Mouse (Mus musculus) layer of hippocampus, postnatal 36 days (tissue): ENCODE results near the gene Mif. TPM values are rescaled to one million over a fixed set of nuclear protein-coding genes. Genes with fewer than 3 reads are reported as not detected.
"Not testable (repeated sequence)": the region's sequence is repeated elsewhere in the genome, so short reads cannot be mapped to it uniquely, and the experiment has no call there.

Source experiments
- DNase-seq, 2 experiments: peaks; one replicate each; pipeline ENCODE4 v3.0.0; 2022
- total RNA-seq, 2 experiments: library from RNA; stranded (reverse); gene quantifications; 2 replicates each; pipeline ENCODE4 v1.2.3; 2021

Mif gene
- total RNA-seq: 100 to 1,000 TPM; 432 to 467 TPM

DNA sequence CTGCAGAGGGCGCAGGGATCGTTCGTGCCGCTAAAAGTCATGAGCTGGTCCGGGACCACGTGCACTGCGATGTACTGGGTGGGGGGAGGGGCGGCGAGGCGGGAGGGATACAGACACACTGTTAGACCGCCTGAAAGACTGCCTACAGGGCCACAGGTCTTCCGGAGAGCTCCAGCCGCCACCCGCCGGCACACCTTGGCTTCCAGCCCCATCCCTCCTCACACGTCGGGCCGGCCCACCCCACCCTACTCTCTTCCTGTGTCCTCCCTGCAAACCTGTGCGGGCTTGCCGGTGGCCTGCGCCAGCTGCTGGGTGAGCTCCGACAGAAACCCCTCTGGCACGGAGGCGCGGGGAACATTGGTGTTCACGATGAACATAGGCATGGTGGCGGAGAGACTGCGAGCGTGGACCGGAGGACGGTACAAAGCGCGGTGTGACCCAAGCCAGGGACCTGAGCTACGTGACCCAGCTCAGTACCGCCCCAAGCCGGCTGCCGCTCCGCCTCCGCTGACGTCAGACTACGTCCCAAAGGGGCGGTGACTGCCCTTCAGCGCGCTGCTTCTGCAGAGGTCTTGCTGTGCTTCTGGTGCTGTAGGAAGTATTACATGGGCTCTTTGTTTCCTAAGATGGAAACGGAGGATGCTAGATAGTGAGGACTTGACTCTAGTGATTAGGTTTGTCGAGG is at the start of gene Mif:
Gene Mif, minus strand, starts transcription at position 455 of the 685 bp plus-strand sequence.
- DNase-seq: peak; percentile 83 to 85

DNA sequence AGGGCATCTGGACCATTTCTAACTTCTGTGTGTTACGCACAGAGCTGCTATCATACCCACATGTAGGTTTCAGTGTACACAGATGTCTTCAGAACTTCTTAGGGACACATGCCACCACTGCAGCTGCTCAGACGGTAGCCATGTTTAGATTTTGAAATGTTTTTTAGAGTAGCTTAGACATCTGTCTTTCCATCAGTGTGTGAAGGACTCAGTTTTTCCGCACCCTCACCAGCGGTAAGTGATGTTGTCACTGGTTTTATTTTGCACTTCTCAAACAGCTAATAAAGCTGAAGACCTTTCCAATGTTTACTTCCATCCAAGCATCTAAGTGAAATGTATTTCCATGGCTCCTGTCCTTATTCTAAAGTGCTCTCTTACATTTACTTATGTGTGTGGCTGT is 46.8 kb upstream of the Mif start:
- no peak for DNase-seq

DNA sequence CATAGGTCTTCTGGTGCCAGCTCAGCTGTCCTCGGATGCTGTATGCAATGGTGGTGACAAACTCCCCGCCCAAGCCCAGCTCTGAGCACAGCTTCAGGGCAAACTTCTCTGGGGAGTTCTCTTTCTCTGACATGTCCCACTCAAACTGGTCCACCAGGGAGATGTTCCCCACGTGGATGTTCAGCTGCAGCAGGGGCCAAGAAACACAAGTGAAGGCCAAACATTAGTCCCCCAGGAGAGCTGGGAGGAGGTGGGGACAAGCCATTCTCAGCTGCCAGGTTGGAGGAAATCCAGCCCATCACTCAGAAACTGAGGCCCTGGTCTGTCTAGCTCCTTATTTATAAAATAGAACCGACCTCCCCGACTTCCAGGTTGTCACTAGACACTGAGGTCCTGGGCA is 44.4 kb upstream of the Mif start:
- no peak for DNase-seq

DNA sequence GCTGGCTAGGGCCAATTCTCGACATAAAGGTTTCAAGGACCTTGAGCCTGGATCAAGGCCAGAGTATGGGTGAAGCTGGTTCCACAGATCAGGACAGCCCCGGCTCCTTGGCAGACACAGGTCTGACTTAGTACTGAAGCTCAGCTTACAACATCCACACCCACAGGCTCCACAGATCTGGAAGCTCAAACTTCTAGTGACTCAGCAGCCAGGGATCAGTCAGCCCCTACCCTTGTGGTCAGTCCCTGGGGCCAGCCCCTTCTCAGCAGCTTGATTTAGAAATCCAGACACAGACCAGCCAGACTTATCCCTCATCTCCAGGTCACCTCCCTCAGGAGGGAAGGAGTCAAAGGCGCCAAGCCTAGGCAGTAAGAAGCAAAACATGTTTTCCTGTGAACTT is 38.8 kb upstream of the Mif start:
- no peak for DNase-seq

DNA sequence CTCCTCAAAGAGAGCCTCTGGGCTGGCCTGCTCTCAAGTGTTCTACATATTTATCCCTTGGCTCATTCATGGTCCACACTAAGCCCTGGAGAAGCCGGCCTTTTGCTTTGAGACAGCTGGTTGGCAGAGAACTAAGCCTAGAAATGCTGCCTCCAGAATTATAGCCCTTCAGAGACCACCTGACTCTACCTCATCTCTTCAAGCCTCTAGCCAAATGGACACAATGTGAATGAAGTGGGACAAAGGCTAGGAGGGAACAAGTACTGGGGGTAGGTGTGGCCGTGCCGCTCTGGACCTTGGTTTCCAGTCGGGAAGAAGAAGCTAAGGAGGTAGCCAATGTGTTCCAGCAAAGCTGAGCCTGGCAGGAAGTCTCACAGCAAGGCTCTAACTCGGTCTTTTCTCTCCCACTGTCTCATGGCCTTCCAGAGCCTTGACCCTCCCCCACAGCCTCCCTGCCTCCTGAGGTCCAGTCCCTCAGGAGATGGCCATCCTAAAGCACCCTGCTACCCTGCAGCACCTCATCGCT is 38.1 kb upstream of the Mif start:
- no peak for DNase-seq

DNA sequence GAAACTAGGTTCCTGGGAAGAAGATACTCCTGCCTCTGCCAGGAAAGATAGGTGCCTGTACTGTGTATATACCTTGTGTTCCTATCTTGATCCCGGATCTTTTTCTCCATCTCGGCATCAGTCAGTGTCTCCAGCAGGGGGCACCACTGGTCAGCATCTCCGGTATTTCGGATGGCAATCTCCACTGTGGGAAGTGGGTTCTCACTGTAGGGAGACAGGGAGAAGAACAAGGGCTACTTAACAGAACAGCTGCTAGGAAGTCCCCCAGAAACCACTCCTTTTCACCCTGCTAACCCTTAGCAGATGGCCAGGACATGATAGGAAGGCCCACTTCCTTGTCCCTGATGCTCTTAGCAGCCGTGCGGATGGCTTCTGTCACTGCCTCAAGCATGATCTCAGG is 37.3 kb upstream of the Mif start:
- peak; percentile 54 to 60 for DNase-seq

DNA sequence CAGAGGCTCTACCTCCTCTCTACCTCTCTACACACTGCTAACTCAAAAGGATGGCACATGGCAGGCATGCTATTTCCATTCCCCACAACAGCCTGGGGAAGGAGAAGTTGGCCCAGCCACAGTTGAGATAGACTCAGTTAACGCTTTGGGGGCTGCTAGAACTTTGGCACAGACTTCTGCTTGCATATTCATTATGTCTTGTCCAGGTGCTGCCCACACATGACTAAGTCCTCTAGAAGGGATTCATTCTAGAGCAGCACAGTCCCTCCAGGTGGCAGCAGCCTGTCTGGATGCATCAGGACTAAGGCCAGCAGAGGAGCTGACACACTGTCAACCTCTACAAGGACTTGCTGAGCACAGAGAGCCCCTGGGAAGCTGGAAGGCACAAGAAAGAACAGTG is 36.2 kb upstream of the Mif start:
- DNase-seq: peak in 1 of 2 experiments; percentile 30

DNA sequence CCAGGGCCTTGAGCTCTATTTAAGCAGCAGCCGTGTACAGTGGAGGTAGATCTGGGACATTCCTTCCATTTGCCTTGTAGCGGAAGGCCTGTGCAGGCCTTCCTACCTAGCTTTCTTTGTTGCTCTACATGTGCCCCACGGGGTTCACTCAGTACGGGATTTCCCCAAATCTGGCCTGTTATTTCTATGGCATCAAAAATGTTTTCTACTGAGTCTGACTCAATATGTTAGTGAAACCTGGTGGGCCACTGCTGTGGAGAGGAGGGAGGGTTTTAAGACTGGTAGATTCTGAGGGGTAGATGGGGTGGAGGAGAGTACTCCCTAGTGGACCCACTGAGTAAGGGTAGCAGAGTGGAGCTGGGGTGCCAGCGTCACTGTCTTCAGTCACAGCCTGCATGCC is 35.7 kb upstream of the Mif start:
- no peak for DNase-seq

DNA sequence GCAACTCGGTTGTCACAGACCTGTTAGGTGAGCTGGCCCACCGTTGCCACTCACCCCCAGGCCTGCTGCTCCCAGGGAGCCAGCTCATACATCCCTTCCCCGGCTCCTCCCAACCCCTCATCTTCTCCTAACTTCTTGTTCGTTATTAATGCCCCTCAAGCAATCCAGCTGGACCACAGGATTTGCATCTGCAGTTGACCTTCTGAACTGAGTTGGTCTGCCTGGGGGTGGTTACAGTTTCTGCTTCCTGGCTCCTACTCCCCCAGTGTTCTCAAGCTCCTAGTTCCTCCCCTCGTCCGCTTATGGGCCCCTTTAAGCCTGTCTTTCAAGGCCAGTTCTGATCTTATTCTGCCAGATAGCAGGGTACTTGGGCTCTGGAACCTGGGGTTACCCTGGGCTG is 34.6 kb upstream of the Mif start:
- no peak for DNase-seq

DNA sequence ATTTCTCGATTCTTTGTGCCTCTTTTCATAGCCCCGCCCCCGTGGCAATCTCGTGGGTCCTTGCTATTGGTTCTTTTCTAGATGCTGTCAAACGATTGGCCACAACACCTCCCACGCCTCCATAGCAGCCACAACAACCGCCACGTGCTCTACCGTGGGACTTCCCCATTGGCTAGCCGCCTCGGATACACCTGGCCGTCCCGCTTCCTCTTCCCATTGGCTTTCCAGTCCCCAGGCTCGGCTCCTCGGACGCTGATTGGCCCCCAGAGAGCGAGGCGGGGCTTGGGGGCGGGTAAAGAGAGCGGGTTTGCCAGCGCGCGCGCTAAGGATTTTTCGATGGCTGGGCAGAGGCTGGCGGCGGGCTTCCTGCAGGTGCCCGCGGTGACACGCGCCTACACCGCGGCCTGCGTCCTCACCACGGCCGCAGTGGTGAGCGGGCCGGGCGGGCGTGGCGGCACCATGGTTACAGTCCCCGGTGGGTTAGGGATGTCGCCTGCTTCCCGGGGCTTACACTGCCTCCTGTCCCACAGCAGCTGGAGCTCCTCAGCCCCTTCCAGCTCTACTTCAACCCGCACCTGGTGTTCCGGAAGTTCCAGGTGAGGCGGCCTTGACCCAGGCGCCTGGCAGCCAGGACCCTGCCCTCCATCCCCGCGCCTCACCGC is 33.2 kb upstream of the Mif start, which contains the start of gene Derl3:
Gene Derl3, plus strand, starts transcription at position 325 of the 662 bp plus-strand sequence.
- DNase-seq: peak; percentile 95 to 97

DNA sequence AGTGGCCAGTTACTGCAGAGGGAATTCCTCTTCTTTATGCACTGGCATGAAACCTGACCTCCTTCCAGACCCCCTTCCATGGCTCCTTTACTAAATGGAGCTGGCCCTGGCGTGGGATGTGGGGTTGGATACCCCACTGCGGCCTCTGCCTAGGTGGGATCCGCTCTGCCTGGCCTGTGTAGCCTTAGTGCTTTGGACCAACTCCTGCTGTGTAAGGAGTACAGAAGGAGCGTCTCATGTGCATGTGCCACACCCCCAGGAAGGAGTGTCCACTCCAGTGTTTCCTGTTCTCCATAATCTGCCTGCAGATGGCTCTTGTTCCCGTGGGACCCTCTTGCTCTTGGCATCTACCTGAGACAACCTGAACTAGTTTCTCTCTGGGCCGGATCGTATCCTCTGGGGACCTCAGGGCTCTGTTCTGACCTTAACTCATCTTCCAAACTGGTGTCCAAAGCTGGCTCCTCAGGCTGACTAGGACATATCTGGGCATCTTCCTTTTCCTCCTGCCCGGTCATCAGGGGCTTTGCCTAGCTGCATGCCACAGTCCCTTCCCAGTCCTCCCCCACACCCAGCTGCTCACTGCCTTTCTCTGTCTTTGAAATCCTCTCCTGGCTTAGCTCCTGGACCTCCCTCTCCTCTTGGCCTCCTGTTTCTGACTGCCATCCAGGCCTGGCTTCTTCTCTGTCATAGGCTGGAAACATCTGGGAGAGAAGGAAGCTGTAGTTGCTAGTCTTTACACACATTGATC is 29.5 kb upstream of the Mif start:
- DNase-seq: no peak

DNA sequence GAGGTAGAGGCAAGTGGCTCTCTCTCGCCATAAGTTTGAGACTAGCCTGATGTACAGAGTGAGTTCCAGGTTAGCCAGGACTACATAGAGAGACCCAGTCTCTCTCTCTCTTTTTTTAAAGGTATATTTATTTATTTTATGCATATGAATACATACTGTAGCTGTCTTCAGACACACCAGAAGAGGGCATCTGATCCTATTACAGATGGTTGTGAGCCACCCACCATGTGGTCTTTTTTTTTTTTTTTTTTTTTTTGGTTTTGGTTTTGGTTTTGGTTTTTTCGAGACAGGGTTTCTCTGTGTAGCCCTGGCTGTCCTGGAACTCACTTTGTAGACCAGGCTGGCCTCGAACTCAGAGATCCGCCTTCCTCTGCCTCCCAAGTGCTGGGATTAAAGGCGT is 27.5 kb upstream of the Mif start:
- DNase-seq: not testable (repeated sequence)

DNA sequence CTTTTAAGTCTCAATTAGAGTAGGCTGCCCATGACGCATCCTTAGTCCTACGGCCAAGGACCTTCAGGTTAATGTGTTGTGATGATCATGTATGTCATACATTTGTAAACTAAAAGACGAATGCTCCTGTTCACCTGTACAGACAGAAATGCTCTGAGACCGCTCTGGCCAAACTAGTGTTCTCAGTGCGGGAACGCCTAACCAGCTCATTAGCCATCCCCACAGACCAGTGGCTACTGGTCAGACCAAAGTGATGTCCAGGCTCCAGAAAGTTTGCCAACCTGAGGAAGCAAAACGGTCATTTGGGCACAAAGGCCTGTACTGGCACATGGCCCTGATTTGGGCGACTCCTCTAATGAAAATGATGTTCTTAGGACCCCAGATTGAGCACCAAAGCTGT is 24.7 kb upstream of the Mif start:
- no peak for DNase-seq

DNA sequence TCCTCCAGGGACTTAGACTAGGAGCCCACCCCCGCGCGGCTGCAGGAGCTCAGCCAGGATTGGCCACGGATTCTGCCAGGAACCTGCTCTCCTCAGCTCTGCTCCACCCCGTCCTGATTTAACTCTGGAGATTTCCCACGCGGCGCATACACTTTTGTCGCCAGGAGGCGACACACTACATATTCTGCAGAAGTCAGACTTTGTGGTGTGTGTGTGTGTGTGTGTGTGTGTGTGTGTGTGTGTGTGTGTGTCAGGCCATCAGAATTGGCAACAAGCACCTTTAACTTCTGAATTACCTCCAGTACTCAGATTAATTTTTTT is 23.2 kb upstream of the Mif start:
- peak; percentile 62 to 74 for DNase-seq

DNA sequence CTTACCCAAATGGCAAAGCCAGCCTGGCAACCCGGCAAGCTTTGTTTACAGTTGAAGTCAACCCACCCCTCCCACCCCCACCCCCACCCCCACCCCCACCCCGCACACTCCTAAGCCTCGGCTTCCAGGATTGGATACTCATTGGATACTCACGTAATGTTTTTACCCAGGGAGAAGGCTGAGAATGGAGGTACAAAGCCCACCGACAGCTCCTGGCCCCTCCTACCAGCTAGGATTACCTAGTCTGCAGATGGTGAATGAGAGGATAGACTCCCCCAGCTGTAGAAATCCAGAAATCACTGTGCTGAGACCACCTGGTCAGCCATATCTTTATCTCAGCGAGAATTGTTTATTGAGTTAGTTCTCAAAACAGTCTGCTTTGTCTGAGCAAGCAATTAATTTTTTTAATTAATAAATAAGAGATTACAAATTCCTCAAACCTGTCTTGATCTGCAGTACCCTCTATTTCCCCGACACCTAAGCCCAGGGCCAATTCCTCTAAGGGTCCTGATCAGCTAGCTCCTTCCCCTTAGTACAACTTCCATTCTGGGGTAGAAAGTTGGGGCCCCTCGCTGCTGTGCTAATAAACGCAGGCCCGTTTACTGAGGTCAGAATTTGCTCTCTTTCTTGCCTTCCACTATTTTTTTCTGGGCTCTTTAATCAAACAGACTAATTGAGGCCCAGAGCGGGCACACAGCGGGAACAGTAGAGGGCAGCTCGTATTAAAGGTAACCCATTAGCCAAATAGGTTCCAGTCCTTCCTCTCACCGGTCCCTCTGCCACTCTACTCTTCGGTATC is 22.6 kb upstream of the Mif start:
- no peak for DNase-seq

DNA sequence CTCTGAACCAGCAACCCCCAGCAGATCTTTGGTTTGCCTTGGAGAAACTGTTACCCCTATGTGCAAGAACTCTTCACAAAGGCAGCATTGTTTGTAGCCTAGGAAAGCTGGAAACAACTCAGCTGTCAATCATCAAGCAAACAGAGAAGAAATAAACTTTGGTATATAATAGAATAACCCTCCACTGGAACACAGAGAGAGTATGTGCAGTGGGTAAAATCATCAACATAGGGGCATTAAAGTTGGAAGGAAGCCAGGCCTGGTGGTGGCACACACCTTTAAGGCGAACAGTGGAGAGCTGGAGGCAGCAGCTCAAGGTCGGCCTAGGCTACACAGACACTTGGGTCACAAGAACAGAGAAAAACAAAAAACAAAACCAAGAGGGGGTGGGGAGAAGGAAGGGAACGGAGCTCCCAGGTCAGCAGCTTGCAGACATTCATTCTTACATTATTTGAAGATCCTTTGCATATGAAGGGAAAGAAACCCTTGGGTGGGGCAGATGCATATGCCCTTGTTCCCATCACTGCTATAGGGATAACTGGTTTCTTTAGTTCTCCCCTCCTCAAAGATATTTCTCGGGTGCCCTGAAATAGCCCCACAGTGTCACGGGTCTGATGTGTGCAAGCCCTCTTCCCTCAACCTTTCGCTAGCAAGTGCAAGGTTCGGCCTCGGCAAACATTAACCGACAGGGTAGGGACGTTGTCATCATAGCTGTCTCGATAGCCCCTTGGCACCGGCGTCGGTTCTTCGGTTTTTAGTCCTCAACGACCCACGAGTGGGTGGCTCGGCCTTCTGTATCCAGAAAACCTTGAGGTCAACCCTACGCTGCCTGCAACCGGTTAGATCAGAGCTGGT is 21.8 kb upstream of the Mif start:
- DNase-seq: no peak

DNA sequence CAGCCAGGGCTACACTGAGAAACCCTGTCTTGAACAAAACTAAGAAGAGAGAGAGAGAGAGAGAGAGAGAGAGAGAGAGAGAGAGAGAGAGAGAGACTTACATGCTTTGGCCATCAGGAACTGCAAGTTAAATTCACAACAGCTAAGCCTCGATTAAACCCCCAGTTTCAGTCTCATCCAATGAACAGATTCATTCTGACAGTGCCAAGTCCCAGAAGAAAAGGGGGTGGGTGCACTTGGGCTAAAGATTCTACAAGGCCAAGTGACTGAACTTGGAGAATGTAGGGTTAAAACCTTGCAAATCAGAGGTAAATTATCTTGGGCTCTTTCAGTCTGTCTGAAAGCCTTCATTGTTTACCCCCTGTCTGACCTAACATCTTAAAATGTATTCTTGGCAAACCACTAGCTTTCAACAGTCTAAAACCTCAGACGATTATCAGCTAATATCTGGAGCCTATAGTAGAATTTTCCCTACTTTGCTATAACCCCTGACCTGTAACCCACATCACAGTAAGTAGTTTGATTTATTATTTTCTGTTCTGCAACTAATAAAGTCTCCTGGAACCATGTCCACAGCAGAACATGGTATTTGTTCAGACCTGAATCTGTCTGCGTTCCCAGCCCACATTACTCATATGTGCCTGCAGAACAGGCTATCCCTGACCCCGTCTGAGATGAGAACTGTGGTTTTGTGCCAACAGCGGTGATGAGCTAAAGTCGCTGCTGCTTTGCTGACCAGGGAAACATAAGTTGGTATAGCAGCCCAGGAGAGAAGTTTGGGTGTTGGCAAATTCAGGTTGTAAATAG is 20.9 kb upstream of the Mif start:
- DNase-seq: no peak

DNA sequence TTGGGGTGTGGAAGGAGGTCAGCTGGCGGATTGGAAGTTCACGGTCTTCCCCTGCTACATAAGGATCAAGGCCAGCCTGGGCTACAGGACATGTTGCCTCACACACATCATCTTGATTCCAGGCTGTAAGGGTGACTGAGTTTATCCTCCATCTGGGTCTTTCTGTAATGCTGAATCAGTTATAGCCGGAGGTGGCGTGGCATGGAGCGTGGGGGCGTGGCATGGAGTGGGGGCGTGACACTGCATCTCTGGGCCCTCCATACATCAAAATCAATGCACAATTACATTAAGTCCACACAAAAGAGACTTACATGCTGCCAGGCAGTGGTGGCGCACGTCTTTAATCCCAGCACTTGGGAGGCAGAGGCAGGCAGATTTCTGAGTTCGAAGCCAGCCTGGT is 20.3 kb upstream of the Mif start:
- no peak for DNase-seq

DNA sequence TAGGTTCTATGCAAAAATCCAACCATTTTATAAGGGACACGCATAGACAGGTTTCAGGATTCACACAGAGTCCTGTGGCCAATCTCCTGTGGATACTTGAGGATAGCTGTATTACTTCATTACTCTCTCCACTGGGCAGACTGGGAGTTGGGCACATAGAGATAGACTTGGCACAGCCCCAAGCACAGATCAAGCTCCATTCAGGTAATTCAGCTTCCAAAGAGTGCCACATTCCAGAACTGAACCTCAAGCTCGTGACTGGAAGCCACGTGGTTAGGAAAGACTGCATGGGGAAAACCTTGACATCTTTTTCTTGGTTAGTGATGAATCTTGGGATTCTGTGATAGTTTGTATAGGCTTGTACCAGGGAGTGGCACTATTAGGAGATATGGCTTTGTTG is 18.8 kb upstream of the Mif start:
- no peak for DNase-seq

DNA sequence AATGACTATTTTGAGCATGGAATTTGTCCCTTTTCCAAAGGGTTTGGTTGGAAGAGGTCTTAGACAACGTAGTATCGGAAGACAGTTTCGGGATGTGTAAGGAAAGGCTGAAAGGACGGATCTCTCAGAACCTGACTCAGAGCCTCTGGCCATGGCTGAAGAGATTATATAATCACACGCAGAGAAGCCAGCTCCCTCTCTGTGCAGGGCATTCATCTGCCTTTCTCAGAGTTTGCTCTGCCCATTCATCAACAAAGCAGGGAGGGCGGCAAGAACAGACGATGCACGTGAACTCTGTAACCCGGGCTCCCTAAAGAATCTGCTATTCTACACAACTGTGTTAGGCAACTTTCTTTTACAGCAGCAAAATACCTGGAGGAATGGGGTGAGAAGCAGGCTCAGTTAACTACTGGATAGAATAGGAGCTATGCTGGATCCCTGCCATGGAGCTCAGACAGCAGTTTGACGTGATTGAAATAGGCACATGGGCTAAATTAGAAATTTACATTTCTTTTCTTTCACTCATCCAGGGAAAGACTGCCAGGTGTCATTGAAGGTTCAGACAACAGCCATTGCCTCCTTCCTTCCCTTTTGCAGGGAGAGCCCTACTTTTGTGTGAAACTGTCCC is 13.6 kb upstream of the Mif start:
- DNase-seq: no peak
